Mouse (Mus musculus): ENCODE results near the gene Gm49339. TPM values are rescaled to one million over a fixed set of nuclear protein-coding genes. Genes with fewer than 3 reads are reported as not detected.

The Gm49339 gene
- polyA plus RNA-seq, 1 experiment from 2014 or later: not detected

- Histone ChIP-seq H3K4me2 (replicated peaks) (no peak overlapping the region), H3K27ac (replicated peaks) (no peak overlapping the region), H3K4me1 (no peaks in the 10 kb centered on the region), H3K9me3 (no peaks in the 10 kb centered on the region), H3K4me3 (no peak overlapping the region), H3K9ac (replicated peaks) (no peak overlapping the region), H3K27me3 (no peaks in the 10 kb centered on the region), H3K36me3 (no peaks in the 10 kb centered on the region)
- no peak for ATAC-seq (replicated peaks)
- WGBS: 87% methylated on average over 4 of the region's 4 CpGs
Observed at GRCm38 (mm10) chr10:51526633-51527032, 46.2 kb downstream of the Gm49339 start.

- H3K4me2 ChIP-seq (replicated peaks): no peak overlapping the region
- ATAC-seq (replicated peaks): no peak
- WGBS: 82% methylated on average over 8 of the region's 8 CpGs
- no peaks in the 10 kb centered on the region for H3K9me3 ChIP-seq
- no peak overlapping the region for H3K27ac ChIP-seq (replicated peaks)
- H3K27me3 ChIP-seq: no peaks in the 10 kb centered on the region
- H3K9ac ChIP-seq (replicated peaks): no peak overlapping the region
- H3K4me1 ChIP-seq: no peaks in the 10 kb centered on the region
- H3K36me3 ChIP-seq: no peaks in the 10 kb centered on the region
- no peak overlapping the region for H3K4me3 ChIP-seq
Observed at GRCm38 (mm10) chr10:51528840-51529434, 48.5 kb downstream of the Gm49339 start.

GRCm38 (mm10) chr10:51529497-51529896, 49.1 kb downstream of the Gm49339 start:
- H3K36me3 ChIP-seq: no peaks in the 10 kb centered on the region
- WGBS: 78% methylated on average over 3 of the region's 3 CpGs
- no peak overlapping the region for H3K4me3 ChIP-seq
- no peak overlapping the region for H3K27ac ChIP-seq (replicated peaks)
- no peaks in the 10 kb centered on the region for H3K9me3 ChIP-seq
- H3K4me2 ChIP-seq (replicated peaks): no peak overlapping the region
- no peak for ATAC-seq (replicated peaks)
- H3K27me3 ChIP-seq: no peaks in the 10 kb centered on the region
- no peak overlapping the region for H3K9ac ChIP-seq (replicated peaks)
- no peaks in the 10 kb centered on the region for H3K4me1 ChIP-seq

- no peaks in the 10 kb centered on the region for H3K36me3 ChIP-seq
- no peak overlapping the region for H3K4me3 ChIP-seq
- no peak for ATAC-seq (replicated peaks)
- 85% methylated on average over 7 of the region's 7 CpGs for WGBS
- H3K9ac ChIP-seq (replicated peaks): no peak overlapping the region
- no peaks in the 10 kb centered on the region for H3K4me1 ChIP-seq
- H3K27me3 ChIP-seq: no peaks in the 10 kb centered on the region
- H3K27ac ChIP-seq (replicated peaks): no peak overlapping the region
- no peaks in the 10 kb centered on the region for H3K9me3 ChIP-seq
- H3K4me2 ChIP-seq (replicated peaks): no peak overlapping the region
Observed at GRCm38 (mm10) chr10:51530813-51531212, 50.4 kb downstream of the Gm49339 start.

Other genes starting within 250 kb of the Gm49339 start
- not detected in 2 replicates for gene Lilr4b, start within 50 bp of the Gm49339 start, polyA plus RNA-seq (2015; fragmentation: Nextera tagmentation; extraction: Ambion mirVana)
- gene Lilrb4a, start 10.3 kb downstream of the Gm49339 start, polyA plus RNA-seq (2015; fragmentation: Nextera tagmentation; extraction: Ambion mirVana): 0.46 and 0.65 TPM in 2 replicates
- 3.2 and 3.4 TPM in 2 replicates for gene Fam162b, start 109.9 kb downstream of the Gm49339 start, polyA plus RNA-seq (2015; fragmentation: Nextera tagmentation; extraction: Ambion mirVana)
- 0.08 TPM in 1 of 2 replicates, not detected in the other for gene Gprc6a, start 150.8 kb downstream of the Gm49339 start, polyA plus RNA-seq (2015; fragmentation: Nextera tagmentation; extraction: Ambion mirVana)
- not detected in 2 replicates for gene Rfx6, start 197.1 kb downstream of the Gm49339 start, polyA plus RNA-seq (2015; fragmentation: Nextera tagmentation; extraction: Ambion mirVana)